Mouse (Mus musculus): ENCODE data around the gene Pax5.

The Pax5 gene

GRCm38 (mm10) chr4:44482851-44483250 is 227.4 kb downstream of the Pax5 start:
- in situ Hi-C loops (cut with MboI, MseI), result no loop called here

GRCm38 (mm10) chr4:44479755-44480154 is 230.5 kb downstream of the Pax5 start:
- in situ Hi-C loops (cut with MboI, MseI), result no loop called here

Data from T-helper 1 cell (primary cell).